Mouse (Mus musculus): ENCODE data around the gene Abhd11. TPM values are rescaled to one million over a fixed set of nuclear protein-coding genes. Genes with fewer than 3 reads are reported as not detected.
"Not testable (repeated sequence)": the region's sequence is repeated elsewhere in the genome, so short reads cannot be mapped to it uniquely, and the experiment has no call there.

Abhd11 gene
- total RNA-seq, 2 experiments from 2014 or later: 51.2 to 60.6 TPM

GRCm38 (mm10) chr5:135024665-135025224 is 15.8 kb downstream of the Abhd11 start:
- no peak for DNase-seq

- DNase-seq: no peak
These were observed 16.9 kb downstream of the Abhd11 start for GRCm38 (mm10) chr5:135025899-135026298.

- peak; percentile 69 for DNase-seq
These were observed 20.3 kb downstream of the Abhd11 start for GRCm38 (mm10) chr5:135029007-135029854.

GRCm38 (mm10) chr5:135032581-135032980 is 23.6 kb downstream of the Abhd11 start:
- DNase-seq: no peak

DNA sequence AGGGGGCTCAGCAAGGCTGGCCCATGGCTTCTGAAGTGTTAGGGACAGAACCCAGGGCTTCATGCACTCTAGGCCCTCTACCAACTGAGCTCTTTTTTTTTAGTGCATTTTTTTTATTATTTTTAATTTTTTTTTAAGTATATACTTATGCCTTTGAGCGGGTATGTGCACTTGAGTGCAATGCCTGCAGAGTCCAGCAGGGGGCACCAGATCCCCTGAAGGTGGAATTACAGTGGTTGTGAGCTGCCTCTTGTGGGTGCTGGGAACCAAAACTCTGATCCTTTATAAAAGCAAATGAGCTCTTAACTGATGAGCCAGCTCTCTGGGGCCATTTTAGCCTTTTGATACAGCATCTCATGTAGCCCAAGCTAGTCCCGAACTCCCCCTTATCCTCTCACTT is 25.6 kb downstream of the Abhd11 start:
- DNase-seq: no peak

DNA sequence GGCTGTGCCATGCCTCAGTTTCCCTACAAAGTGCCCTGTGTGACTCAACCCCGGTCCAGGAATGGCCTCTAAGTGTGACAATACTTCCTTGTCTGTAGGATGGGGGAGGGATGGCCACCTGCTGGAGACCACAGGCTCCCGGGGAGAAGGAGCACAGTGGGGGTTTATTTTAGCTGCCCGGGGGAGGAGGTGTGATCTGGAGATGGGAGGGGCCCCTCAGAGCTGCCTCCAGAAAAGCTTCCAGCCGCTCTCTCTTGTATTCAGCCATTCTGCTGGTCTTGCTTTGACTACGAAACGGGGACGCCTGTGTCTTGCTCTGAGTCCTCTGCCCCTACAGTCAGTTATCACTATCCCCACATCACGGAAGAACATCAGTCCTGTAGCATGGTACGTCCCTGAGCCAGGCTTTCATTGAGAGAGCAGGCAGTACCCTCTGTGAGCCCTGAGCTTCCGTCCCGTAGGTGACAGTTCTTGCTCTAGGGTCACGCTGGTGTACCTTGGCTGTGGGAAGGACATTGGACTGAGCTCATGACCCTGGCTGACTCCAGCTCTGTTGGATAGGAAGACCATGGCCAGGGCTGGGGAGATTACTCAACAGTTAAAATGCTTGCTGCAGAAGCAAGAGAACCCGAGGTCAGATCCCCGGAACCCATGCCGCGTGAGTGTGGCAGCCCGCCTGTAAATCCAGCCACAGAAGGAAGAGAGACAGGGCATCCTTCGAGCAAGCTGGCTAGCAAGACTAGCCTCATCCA is 26.8 kb downstream of the Abhd11 start:
- no peak for DNase-seq

DNA sequence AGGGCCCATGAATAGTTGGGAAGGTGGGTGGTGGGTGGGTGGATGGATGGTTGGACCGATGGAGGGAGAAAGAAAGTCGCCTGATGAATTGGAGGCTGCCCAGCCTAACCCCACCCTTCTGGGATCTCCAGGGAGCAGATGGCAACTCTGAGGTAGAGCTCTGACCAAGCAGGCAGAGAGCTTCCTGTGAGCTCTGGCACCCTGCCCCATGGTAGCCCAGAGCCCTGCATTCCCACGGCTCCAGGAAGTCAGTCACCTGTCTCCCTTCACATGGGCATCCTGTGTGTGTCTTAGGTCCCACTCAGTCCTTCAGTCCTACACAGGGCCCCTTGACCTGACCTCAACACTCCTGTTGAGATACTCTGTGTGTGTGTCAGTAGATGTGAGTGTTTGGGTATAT is 29.0 kb downstream of the Abhd11 start:
- DNase-seq: no peak

DNA sequence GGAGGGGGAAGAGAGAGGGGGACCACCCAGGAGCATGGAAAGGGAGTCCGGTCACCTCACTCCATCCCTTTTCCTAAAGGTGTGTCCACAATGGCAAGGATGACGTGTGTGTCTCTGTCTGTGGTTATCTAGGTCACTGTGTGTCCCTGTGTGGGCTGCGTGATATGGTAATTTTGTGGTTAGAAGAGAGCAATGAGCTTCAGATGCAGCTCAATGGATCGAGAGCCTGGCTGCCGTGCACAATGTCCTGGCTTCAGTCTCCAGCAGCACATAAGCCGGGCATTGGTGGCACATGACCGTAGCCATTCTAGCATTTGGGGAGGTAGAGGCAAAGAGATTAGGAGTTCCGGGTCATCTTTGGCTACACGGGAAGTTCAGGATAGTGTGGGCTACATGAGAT is 30.6 kb downstream of the Abhd11 start:
- no peak for DNase-seq

- DNase-seq: no peak
These were observed 31.1 kb downstream of the Abhd11 start for GRCm38 (mm10) chr5:135040059-135040458.

- DNase-seq: no peak
These were observed 31.8 kb downstream of the Abhd11 start for GRCm38 (mm10) chr5:135040777-135041176.

GRCm38 (mm10) chr5:135042105-135042788 is 33.3 kb downstream of the Abhd11 start:
- no peak for DNase-seq

DNA sequence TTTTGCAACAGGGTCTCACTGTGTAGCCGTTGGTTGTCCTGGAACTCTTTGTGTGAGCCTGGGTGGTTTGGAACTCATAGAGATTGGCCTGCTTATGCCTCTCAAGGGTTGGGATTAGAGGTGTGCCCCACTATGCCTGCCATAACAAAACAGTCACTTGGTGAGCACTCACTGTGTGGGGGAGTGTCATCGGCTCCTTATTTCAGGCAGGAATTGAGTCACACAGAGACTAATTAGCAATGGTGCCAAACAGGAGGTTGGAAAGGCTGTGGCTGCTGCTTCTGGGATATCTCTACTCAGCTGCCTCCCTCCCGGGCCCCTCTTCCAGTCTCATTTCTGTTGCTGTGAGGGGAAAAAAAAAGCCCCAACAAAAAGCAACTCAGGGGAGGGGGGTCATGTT is 35.6 kb downstream of the Abhd11 start:
- no peak for DNase-seq

DNA sequence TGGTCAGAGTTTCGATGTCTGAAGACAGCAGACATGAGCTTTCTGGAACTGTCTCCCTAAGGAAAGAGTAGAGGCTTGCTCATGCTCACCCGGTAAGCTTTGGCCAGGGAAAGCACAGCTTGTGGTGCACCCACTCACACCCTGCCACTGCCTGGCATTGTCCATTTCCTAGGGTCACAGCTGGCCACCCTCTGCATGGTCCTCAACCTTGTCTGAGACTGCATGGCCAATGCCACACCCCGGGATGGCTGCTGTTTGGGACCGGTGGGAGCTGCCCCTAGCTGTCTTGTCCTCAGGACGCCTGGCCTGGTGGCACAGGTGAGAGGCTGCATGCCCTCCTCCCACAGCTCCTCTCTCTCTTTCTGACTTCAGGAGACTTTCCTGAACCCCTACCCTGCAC is 39.6 kb downstream of the Abhd11 start:
- DNase-seq: no peak

DNA sequence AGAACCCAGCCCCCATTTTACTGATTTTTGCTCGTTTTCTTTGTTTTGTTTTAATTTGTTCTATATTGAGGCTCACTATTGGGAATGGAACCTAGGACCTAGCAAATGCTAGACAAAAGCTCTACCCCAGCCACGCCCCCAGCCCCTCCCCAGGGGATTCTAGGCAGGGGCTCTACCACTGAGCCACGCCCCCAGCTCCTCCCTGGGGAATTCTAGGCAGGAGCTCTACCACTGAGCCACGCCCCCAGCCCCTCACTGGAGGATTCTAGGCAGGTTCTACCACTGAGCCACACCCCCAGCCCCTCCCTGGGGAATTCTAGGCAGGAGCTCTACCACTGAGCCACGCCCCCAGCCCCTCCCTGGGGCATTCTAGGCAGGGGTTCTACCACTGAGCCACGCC is 40.3 kb downstream of the Abhd11 start:
- DNase-seq: not testable (repeated sequence)

- DNase-seq: no peak
These were observed 44.4 kb downstream of the Abhd11 start for GRCm38 (mm10) chr5:135053356-135053755.

Other genes starting within 250 kb of the Abhd11 start
- gene Tmem270, start 102.4 kb upstream of the Abhd11 start, total RNA-seq (2021): not detected
- gene Cldn13, start 93.6 kb upstream of the Abhd11 start, total RNA-seq (2021): under 1 TPM in 1 of 2 experiments, not detected in 1; 0.84 TPM
- 1 to 10 TPM; 7.4 to 8.6 TPM for gene Mettl27, start 76.8 kb upstream of the Abhd11 start, total RNA-seq (2021)
- not detected for gene Cldn4, start 62.2 kb upstream of the Abhd11 start, total RNA-seq (2021)
- gene Cldn3, start 22.9 kb upstream of the Abhd11 start, total RNA-seq (2021): not detected
- 1 to 10 TPM; 2.0 to 5.1 TPM for gene Stx1a, start 14.3 kb downstream of the Abhd11 start, total RNA-seq (2021)
- 10 to 100 TPM; 22.4 to 23.3 TPM for gene Dnajc30, start 55.0 kb downstream of the Abhd11 start, total RNA-seq (2021)
- gene Bud23, start 55.8 kb downstream of the Abhd11 start, total RNA-seq (2021): 10 to 100 TPM; 28.6 to 30.3 TPM
- gene Vps37d, start 69.1 kb downstream of the Abhd11 start, total RNA-seq (2021): 1 to 10 TPM; 2.3 to 3.0 TPM
- gene Mlxipl, start 80.7 kb downstream of the Abhd11 start, total RNA-seq (2021): 10 to 100 TPM; 28.4 to 32.5 TPM
- 10 to 100 TPM; 13.6 to 16.8 TPM for gene Tbl2, start 140.5 kb downstream of the Abhd11 start, total RNA-seq (2021)
- gene Bcl7b, start 159.1 kb downstream of the Abhd11 start, total RNA-seq (2021): 10 to 100 TPM; 28.4 to 28.9 TPM
- 10 to 100 TPM; 29.0 to 39.2 TPM for gene Baz1b, start 178.1 kb downstream of the Abhd11 start, total RNA-seq (2021)
- gene Fzd9, start 242.1 kb downstream of the Abhd11 start, total RNA-seq (2021): 1 to 10 TPM; 9.2 to 9.8 TPM